Mouse (Mus musculus) forebrain, postnatal 0 days (tissue): ENCODE measurements around the gene Pik3c2g. TPM values are rescaled to one million over a fixed set of nuclear protein-coding genes. Genes with fewer than 3 reads are reported as not detected.
A peak's percentile ranks its signal among the peaks of the same experiment; 100 is the strongest.

Source experiments
- ATAC-seq: fragments of 200-750 bp; cut with Nextera tagmentation; 2 replicates; pipeline ENCODE4 v1.8.0; 2017; ENCODE audit warnings: mild to moderate bottlenecking, moderate library complexity
- DNase-seq: peaks from one replicate; pipeline ENCODE4 v3.0.0-alpha.2; 2015
- H3K27ac ChIP-seq: fragments of 300-500 bp; sonication (generic); 2 replicates; pipeline ENCODE4 v1.5.1; 2014; ENCODE audit warnings: low read depth, mild to moderate bottlenecking, antibody characterized with exemption, low read length, moderate library complexity, mixed read lengths
- H3K27me3 ChIP-seq: fragments of 300-500 bp; sonication (generic); 2 replicates; pipeline ENCODE4 v1.6.1; 2014; ENCODE audit warnings: mild to moderate bottlenecking, low read length, mixed read lengths; ENCODE audit not compliant: insufficient read depth
- H3K36me3 ChIP-seq: fragments of 300-500 bp; sonication (generic); 2 replicates; pipeline ENCODE4 v1.6.1; 2014; ENCODE audit warnings: mild to moderate bottlenecking, moderate library complexity; ENCODE audit not compliant: insufficient read depth
- H3K4me1 ChIP-seq: fragments of 300-500 bp; sonication (generic); 2 replicates; pipeline ENCODE4 v1.6.1; 2014; ENCODE audit warnings: antibody characterized with exemption; ENCODE audit not compliant: insufficient read depth
- H3K4me2 ChIP-seq: fragments of 300-500 bp; sonication (generic); 2 replicates; pipeline ENCODE4 v1.6.1; 2014; ENCODE audit warnings: low read depth, mild to moderate bottlenecking, moderate library complexity
- H3K4me3 ChIP-seq: fragments of 300-500 bp; sonication (generic); 2 replicates; pipeline ENCODE4 v1.5.1; 2014; ENCODE audit warnings: low read depth, low read length, mixed read lengths
- H3K9ac ChIP-seq: fragments of 300-500 bp; sonication (generic); 2 replicates; pipeline ENCODE4 v1.6.1; 2014; ENCODE audit warnings: mild to moderate bottlenecking
- H3K9me3 ChIP-seq: fragments of 300-500 bp; sonication (generic); 2 replicates; pipeline ENCODE4 v1.6.1; 2016; ENCODE audit warnings: low read length
- CTCF ChIP-seq: sonication (generic); IDR thresholded peaks from 2 replicates; pipeline ENCODE4 v1.5.1; 2016; ENCODE audit warnings: antibody characterized with exemption, control low read depth, low read depth
- WGBS: fragments of 180-500 bp; shearing (Covaris S2); extraction: QIAGEN DNeasy Blood & Tissue Kit; methylation state at CpG from one replicate; pipeline ENCODE4 v1.1.7; 2014; 5-methylcytosine and 5-hydroxymethylcytosine counted together
- polyA plus RNA-seq: library from polyadenylated mRNA; unstranded; fragments of >200 nt; fragmentation: Nextera tagmentation; extraction: Ambion mirVana; gene quantifications from 2 replicates; pipeline ENCODE4 v1.2.1, GENCODE M21; 2015
- total RNA-seq: library from RNA; depleted of rRNA; stranded (reverse); fragments of >200 nt; gene quantifications from 2 replicates; pipeline ENCODE4 v1.2.3, GENCODE M21; 2014

Gene Pik3c2g
- total and polyA plus RNA-seq, 2 experiments from 2014 or later, result 0.39 TPM; not detected in 1

DNA sequence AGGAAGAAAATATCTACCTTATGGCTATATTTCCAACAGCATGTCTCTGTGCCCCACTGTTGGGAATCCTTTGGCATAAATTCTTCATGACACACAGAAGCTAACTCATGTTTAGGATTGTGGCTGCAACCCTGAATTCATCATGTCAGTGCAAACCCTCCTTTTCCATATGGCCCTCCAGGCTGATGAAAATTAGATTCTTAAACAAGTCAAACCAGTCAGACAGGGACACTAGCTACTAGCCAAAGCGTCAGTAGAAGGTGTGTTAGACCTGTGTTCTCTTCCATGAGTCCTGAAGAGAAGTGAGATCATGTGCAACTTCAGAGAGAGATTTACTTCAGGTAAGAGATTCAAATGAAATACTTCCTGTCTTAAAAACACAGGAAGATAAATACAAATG, 12.2 kb downstream of the Pik3c2g start:
- no peak for DNase-seq
- Histone ChIP-seq H3K4me3 (no peak overlapping the region), H3K27ac (no peak overlapping the region), H3K4me2 (no peak overlapping the region), H3K27me3 (no peaks in the 10 kb centered on the region), H3K9ac (no peak overlapping the region), H3K9me3 (no peaks in the 10 kb centered on the region), H3K36me3 (no peaks in the 10 kb centered on the region), H3K4me1 (0 out of 2 replicates have a peak, but pooled peaks cover 3% of the 10 kb centered on the region)
- 89% methylated on average over 1 of the region's 1 CpGs for WGBS
- TF ChIP-seq CTCF, result no peak
- no peak for ATAC-seq

DNA sequence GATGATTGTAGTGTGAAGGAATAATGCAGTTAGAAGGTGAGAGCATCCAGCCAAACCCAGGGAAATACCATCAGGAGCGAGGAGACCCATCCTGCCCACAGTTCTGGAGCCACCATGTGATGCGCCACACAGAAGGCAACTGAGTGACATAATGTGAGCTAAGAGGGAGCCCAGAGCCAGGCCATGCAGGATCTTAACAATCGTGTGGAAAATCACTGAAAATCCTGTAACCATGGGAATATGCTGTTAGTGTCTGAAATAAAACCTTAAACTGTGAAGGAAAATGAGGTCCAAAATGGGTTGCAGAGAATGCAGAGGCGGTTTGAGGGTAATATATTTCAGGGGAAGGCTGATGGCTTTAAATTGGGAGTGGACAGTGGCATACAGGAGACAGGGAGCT, 31.8 kb downstream of the Pik3c2g start:
- Histone ChIP-seq H3K4me3 (no peak overlapping the region), H3K9ac (no peak overlapping the region), H3K27me3 (no peaks in the 10 kb centered on the region), H3K4me2 (no peak overlapping the region), H3K9me3 (no peaks in the 10 kb centered on the region), H3K4me1 (no peaks in the 10 kb centered on the region), H3K27ac (no peak overlapping the region), H3K36me3 (no peaks in the 10 kb centered on the region)
- peak; percentile 29 for DNase-seq
- WGBS, result 69% methylated on average over 4 of the region's 4 CpGs
- ATAC-seq, result peak; percentile 82
- no peak for TF ChIP-seq CTCF

GRCm38 (mm10) chr6:139624756-139625155, 37.7 kb downstream of the Pik3c2g start:
- H3K36me3 ChIP-seq, result no peaks in the 10 kb centered on the region
- H3K4me1 ChIP-seq, result no peaks in the 10 kb centered on the region
- H3K4me2 ChIP-seq, result no peak overlapping the region
- no peak overlapping the region for H3K4me3 ChIP-seq
- H3K27ac ChIP-seq, result no peak overlapping the region
- H3K9ac ChIP-seq, result no peak overlapping the region
- no peaks in the 10 kb centered on the region for H3K27me3 ChIP-seq
- no peak for TF ChIP-seq CTCF
- DNase-seq (no peak), ATAC-seq (no peak)
- H3K9me3 ChIP-seq, result no peaks in the 10 kb centered on the region

- Histone ChIP-seq H3K4me2 (no peak overlapping the region), H3K9ac (no peak overlapping the region), H3K27ac (no peak overlapping the region), H3K9me3 (no peaks in the 10 kb centered on the region), H3K4me1 (no peaks in the 10 kb centered on the region), H3K27me3 (no peaks in the 10 kb centered on the region), H3K4me3 (no peak overlapping the region), H3K36me3 (no peaks in the 10 kb centered on the region)
- 88% methylated on average over 3 of the region's 3 CpGs for WGBS
- TF ChIP-seq CTCF, result peak; percentile 17; the same call in 1 of the 2 replicates
- DNase-seq (no peak), ATAC-seq (no peak)
Measured at GRCm38 (mm10) chr6:139634561-139634960, 47.5 kb downstream of the Pik3c2g start.

GRCm38 (mm10) chr6:139655399-139655798, 68.4 kb downstream of the Pik3c2g start:
- Histone ChIP-seq H3K36me3 (no peaks in the 10 kb centered on the region), H3K27ac (no peak overlapping the region), H3K27me3 (no peaks in the 10 kb centered on the region; the same call in 1 of the 2 replicates), H3K9ac (no peak overlapping the region), H3K9me3 (0 out of 2 replicates have a peak, but pooled peaks cover 4% of the 10 kb centered on the region), H3K4me1 (no peaks in the 10 kb centered on the region), H3K4me3 (no peak overlapping the region), H3K4me2 (no peak overlapping the region)
- ATAC-seq (no peak), DNase-seq (peak; percentile 81)
- TF ChIP-seq CTCF, result peak; percentile 77
- 34% methylated on average over 4 of the region's 4 CpGs for WGBS

GRCm38 (mm10) chr6:139662462-139662861, 75.4 kb downstream of the Pik3c2g start:
- Histone ChIP-seq H3K4me3 (no peak overlapping the region), H3K9ac (no peak overlapping the region), H3K27ac (no peak overlapping the region), H3K4me2 (no peak overlapping the region), H3K4me1 (no peaks in the 10 kb centered on the region), H3K36me3 (no peaks in the 10 kb centered on the region), H3K27me3 (no peaks in the 10 kb centered on the region), H3K9me3 (0 out of 2 replicates have a peak, but pooled peaks cover 4% of the 10 kb centered on the region)
- ATAC-seq (peak; percentile 34; the same call in 1 of the 2 replicates), DNase-seq (peak; percentile 66)
- peak; percentile 83 for TF ChIP-seq CTCF
- 44% methylated on average over 1 of the region's 1 CpGs for WGBS

- no peak for ATAC-seq
- no peak overlapping the region for H3K4me2 ChIP-seq
- no peak for DNase-seq
- H3K36me3 ChIP-seq, result no peaks in the 10 kb centered on the region
- WGBS, result 54% methylated on average over 3 of the region's 3 CpGs
- no peak overlapping the region for H3K9ac ChIP-seq
- no peak for TF ChIP-seq CTCF
- H3K27me3 ChIP-seq, result no peaks in the 10 kb centered on the region
- no peaks in the 10 kb centered on the region for H3K9me3 ChIP-seq
- no peaks in the 10 kb centered on the region for H3K4me1 ChIP-seq
- H3K4me3 ChIP-seq, result no peak overlapping the region
- no peak overlapping the region for H3K27ac ChIP-seq
Measured at GRCm38 (mm10) chr6:139718416-139718984, 131.5 kb downstream of the Pik3c2g start.
